8 mouse cellular contexts compared by ENCODE assay signal in the genomic region with DNA sequence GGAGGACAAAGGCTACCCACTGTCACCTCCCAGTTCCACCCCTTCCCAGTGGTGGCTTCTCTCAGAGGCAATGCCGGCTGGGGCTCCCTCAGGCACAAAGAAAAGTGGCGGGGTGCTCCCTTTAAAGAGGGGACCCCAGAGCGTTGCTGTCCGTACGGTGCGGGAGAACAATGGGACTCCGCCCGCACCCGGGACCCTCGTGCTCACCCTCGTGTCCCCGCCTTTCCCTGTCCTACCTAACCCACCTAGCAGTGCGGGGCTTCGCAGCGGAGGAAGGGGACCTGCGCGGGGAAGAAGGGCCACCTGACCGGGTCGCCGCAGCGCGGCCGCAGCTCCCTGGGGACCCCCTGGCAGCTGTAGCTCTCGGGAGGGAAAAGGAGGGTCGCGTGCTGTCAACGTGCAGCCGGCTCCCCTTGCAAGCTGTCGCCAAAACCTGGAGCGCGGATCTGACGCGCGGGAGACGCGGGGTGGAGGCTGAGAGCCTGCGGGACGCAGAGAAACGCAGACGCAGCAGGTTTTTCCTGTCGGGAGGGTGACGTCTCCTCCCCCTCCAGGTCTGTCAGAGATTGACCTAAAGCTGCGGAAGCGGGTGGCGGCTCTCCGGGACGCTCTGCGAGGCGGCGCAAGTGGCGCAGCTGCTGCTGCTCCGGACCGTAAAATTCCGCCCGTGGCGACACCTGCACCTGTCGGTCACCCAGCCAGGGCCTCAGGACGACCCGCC. TPM values are rescaled to one million over a fixed set of nuclear protein-coding genes. Genes with fewer than 3 reads are reported as not detected.
DNase-seq lines count a peak whose midpoint lies in the region; ATAC-seq and TF ChIP-seq lines count a peak whose summit lies in the region.

No protein-coding gene starts in this region.

- TF ChIP-seq POLR2A in brain, embryonic 14.5 days (IDR thresholded peaks at IDR 0.05; ENCODE audit: borderline replicate concordance, extremely low read depth, insufficient read depth, insufficient read length, poor library complexity, severe bottlenecking), result peak; percentile 34; the same call in 1 of the 2 replicates

- no peaks in the 10 kb centered on the region for H3K27me3 ChIP-seq in C2C12 (ENCODE audit: control insufficient read depth, insufficient read depth, insufficient read length)
- H3K27me3 ChIP-seq in erythroblast, embryonic 14.5 days (ENCODE audit: control insufficient read depth), result peaks cover 11% of the 10 kb centered on the region
- no peaks in the 10 kb centered on the region for H3K27me3 ChIP-seq in heart, embryonic 13.5 days (replicated peaks)
- H3K27me3 ChIP-seq in liver, embryonic 14.5 days (ENCODE audit: control insufficient read depth, insufficient read depth, low read length), result no peaks in the 10 kb centered on the region; the same call in 1 of the 2 replicates
- H3K27me3 ChIP-seq in stomach, embryonic 14.5 days (ENCODE audit: control insufficient read depth, insufficient read depth, low read length), result no peaks in the 10 kb centered on the region

- no peak for TF ChIP-seq CTCF in C2C12 (IDR thresholded peaks at IDR 0.05; ENCODE audit: control insufficient read depth, insufficient read depth, insufficient read length)
- no peak for TF ChIP-seq CTCF in brain, embryonic 14.5 days (IDR thresholded peaks at IDR 0.05; ENCODE audit: borderline replicate concordance, extremely low read depth, insufficient read depth, insufficient read length)
- no peak for TF ChIP-seq CTCF in liver, embryonic 14.5 days (IDR thresholded peaks at IDR 0.05; ENCODE audit: low read depth)

- peak overlapping the region; percentile 80 for H3ac ChIP-seq in C2C12 (ENCODE audit: control insufficient read depth, insufficient read length, low read depth)

- H3K79me3 ChIP-seq in C2C12 (ENCODE audit: low read depth), result peaks cover 33% of the 10 kb centered on the region

- H3K9me3 ChIP-seq in erythroblast, embryonic 14.5 days (ENCODE audit: control insufficient read depth, low read length), result no peaks in the 10 kb centered on the region
- no peaks in the 10 kb centered on the region for H3K9me3 ChIP-seq in heart, embryonic 13.5 days
- no peaks in the 10 kb centered on the region for H3K9me3 ChIP-seq in liver, embryonic 14.5 days (ENCODE audit: control insufficient read depth, low read length)
- no peaks in the 10 kb centered on the region for H3K9me3 ChIP-seq in stomach, embryonic 14.5 days (ENCODE audit: control insufficient read depth, low read depth, low read length)

- under 1% methylated on average over 55 of the region's 59 CpGs for WGBS in heart, embryonic 13.5 days
- WGBS in liver, embryonic 14.5 days (ENCODE audit: insufficient replicate concordance), result under 1% methylated on average over 59 of the region's 59 CpGs
- WGBS in stomach, embryonic 14.5 days, result 0% methylated on average over 59 of the region's 59 CpGs

- peaks cover 40% of the 10 kb centered on the region for H3K79me2 ChIP-seq in C2C12 (ENCODE audit: control insufficient read depth, insufficient read depth)

- DNase-seq in brain, embryonic 14.5 days (ENCODE audit: low read depth), result peak; percentile 94
- peak; percentile 76 for DNase-seq in kidney, postnatal 10 days
- DNase-seq in liver, embryonic 14.5 days (ENCODE audit: low read depth in 3 of 3, low spot score in 3 of 3), result peak; percentile 57 to 73 (median 65)
- DNase-seq in neural tube, embryonic 10.5 days (ENCODE audit: extremely low spot score, low spot score), result peak; percentile 85

- peak overlapping the region; percentile 89 for H3K27ac ChIP-seq in heart, embryonic 13.5 days (replicated peaks)
- peak overlapping the region; percentile 69 for H3K27ac ChIP-seq in liver, embryonic 14.5 days
- H3K27ac ChIP-seq in stomach, embryonic 14.5 days (ENCODE audit: low read length), result peak overlapping the region; percentile 81; the same call in 1 of the 2 replicates

- H3K4me2 ChIP-seq in heart, embryonic 13.5 days, result peak overlapping the region; percentile 99
- peak overlapping the region; percentile 100 for H3K4me2 ChIP-seq in liver, embryonic 14.5 days (ENCODE audit: low read depth)
- H3K4me2 ChIP-seq in stomach, embryonic 14.5 days (replicated peaks; ENCODE audit: low read depth, low read length), result peak overlapping the region; percentile 99

- peak overlapping the region; percentile 68 for H3K4me3 ChIP-seq in C2C12 (ENCODE audit: insufficient read depth, poor library complexity, severe bottlenecking)
- peak overlapping the region; percentile 73 for H3K4me3 ChIP-seq in erythroblast, embryonic 14.5 days (replicated peaks)
- H3K4me3 ChIP-seq in heart, embryonic 13.5 days, result peak overlapping the region; percentile 75
- peak overlapping the region; percentile 69 to 86 for H3K4me3 ChIP-seq in liver, embryonic 14.5 days (ENCODE audit: insufficient read depth in 1 of 2, low read depth in 2 of 2, low read length in 2 of 2)
- peak overlapping the region; percentile 79 for H3K4me3 ChIP-seq in stomach, embryonic 14.5 days (ENCODE audit: low read depth, low read length)

- ATAC-seq in heart, embryonic 13.5 days (ENCODE audit: extremely low read depth, insufficient number of reproducible peaks, low FRiP score, low TSS enrichment), result peak; percentile 47
- ATAC-seq in liver, embryonic 14.5 days (ENCODE audit: insufficient read depth), result peak; percentile 14
- peak; percentile 59 for ATAC-seq in stomach, embryonic 14.5 days (ENCODE audit: insufficient number of reproducible peaks, insufficient read depth, low FRiP score, low read depth)

- TF ChIP-seq EP300 in liver, embryonic 14.5 days (IDR thresholded peaks at IDR 0.05; ENCODE audit: low read depth), result no peak

- peaks cover 65% of the 10 kb centered on the region for H3K4me1 ChIP-seq in erythroblast, embryonic 14.5 days (ENCODE audit: control insufficient read depth)
- peaks cover 41% of the 10 kb centered on the region for H3K4me1 ChIP-seq in heart, embryonic 13.5 days
- H3K4me1 ChIP-seq in liver, embryonic 14.5 days (replicated peaks; ENCODE audit: control insufficient read depth in 2 of 2, insufficient read depth in 2 of 2, low read length in 1 of 2), result peaks cover 29 to 31% of the 10 kb centered on the region in 2 experiments
- H3K4me1 ChIP-seq in stomach, embryonic 14.5 days (ENCODE audit: control insufficient read depth, insufficient read depth, low read length), result peaks cover 18% of the 10 kb centered on the region

- no peaks in the 10 kb centered on the region for H3K36me3 ChIP-seq in C2C12 (ENCODE audit: control insufficient read depth, insufficient read depth)
- H3K36me3 ChIP-seq in erythroblast, embryonic 14.5 days (ENCODE audit: control insufficient read depth), result peaks cover 32% of the 10 kb centered on the region
- H3K36me3 ChIP-seq in heart, embryonic 13.5 days, result peaks cover 5% of the 10 kb centered on the region
- H3K36me3 ChIP-seq in liver, embryonic 14.5 days (replicated peaks; ENCODE audit: control insufficient read depth, insufficient read depth, low read depth), result peaks cover 12% of the 10 kb centered on the region
- H3K36me3 ChIP-seq in stomach, embryonic 14.5 days (ENCODE audit: control insufficient read depth, insufficient read depth, low read length), result no peaks in the 10 kb centered on the region

- H3K9ac ChIP-seq in heart, embryonic 13.5 days, result peak overlapping the region; percentile 85
- H3K9ac ChIP-seq in liver, embryonic 14.5 days (replicated peaks), result peak overlapping the region; percentile 87
- peak overlapping the region; percentile 77 for H3K9ac ChIP-seq in stomach, embryonic 14.5 days (replicated peaks; ENCODE audit: low read depth, low read length)

TF ChIP-seq in C2C12, 6 proteins besides CTCF, POLR2A, EP300 and RAD21:
- TF ChIP-seq MYOD1 (IDR thresholded peaks at IDR 0.05; ENCODE audit: control insufficient read depth, insufficient read length, low read depth) (peak; percentile 98), USF1 (IDR thresholded peaks at IDR 0.05; ENCODE audit: low read depth) (no peak), MYOG (IDR thresholded peaks at IDR 0.05; ENCODE audit: control insufficient read depth, extremely low read depth, insufficient read length) (no peak), MAX (IDR thresholded peaks at IDR 0.05) (peak; percentile 15), FOSL1 (IDR thresholded peaks at IDR 0.05; ENCODE audit: insufficient read depth, low read length, poor library complexity, severe bottlenecking) (no peak), CEBPB (IDR thresholded peaks at IDR 0.05; ENCODE audit: low read depth) (no peak)

RNA-seq across cellular contexts. Expression of gene Cdc42ep3, which starts 0.5 kb away (rescaled TPM):
- polyA plus RNA-seq in C2C12 (2012; fragmentation: generic; extraction: Trizol), result 32.5 TPM
- polyA plus RNA-seq in brain, embryonic 14.5 days (2012; rRNA removed), result 25.6 and 27.9 TPM in 2 replicates
- 1.8 and 1.9 TPM in 2 replicates for polyA plus RNA-seq in erythroblast, embryonic 14.5 days (2012)
- 44.7 and 52.5 TPM in 2 replicates for polyA plus RNA-seq in heart, embryonic 13.5 days (2015; fragmentation: Nextera tagmentation; extraction: Ambion mirVana)
- 12.5 and 17.2 TPM in 2 replicates for polyA plus RNA-seq in liver, embryonic 14.5 days (2012; rRNA removed)
- 52.5 and 57.5 TPM in 2 replicates for polyA plus RNA-seq in liver, embryonic 14.5 days (2014; fragmentation: Nextera tagmentation; extraction: Ambion mirVana)
- polyA plus RNA-seq in stomach, embryonic 14.5 days (2014; fragmentation: Nextera tagmentation; extraction: Ambion mirVana), result 75.5 and 85.0 TPM in 2 replicates

Comparison
In these comparisons a context has a peak if more than half of its experiments do, and no peak if none do; other contexts are left out.
1. Peak in every context shown above with its lines: DNase-seq, ATAC-seq, H3K4me3 ChIP-seq and H3K27ac ChIP-seq.